Mouse (Mus musculus): ENCODE data around the gene Pex5l. TPM values are rescaled to one million over a fixed set of nuclear protein-coding genes. Genes with fewer than 3 reads are reported as not detected.

The Pex5l gene
- total RNA-seq, 2 experiments from 2014 or later: 246 to 268 TPM

GRCm38 (mm10) chr3:33061428-33061827 is 81.6 kb downstream of the Pex5l start:
- Histone ChIP-seq H3K4me3 (no peak overlapping the region), H3K27ac (peak overlapping the region; percentile 45; the same call in 1 of the 2 replicates)
- no peak for TF ChIP-seq CTCF (IDR thresholded peaks at IDR 0.05)
- no peak for DNase-seq (ENCODE audit: extremely low spot score in 1 of 2, low spot score in 2 of 2)
- intact Hi-C loops (cut with DNase I): loop anchor here (5.0 kb wide), 1 partner anchor 81 kb away; the partner anchor contains the start of gene Pex5l

DNA sequence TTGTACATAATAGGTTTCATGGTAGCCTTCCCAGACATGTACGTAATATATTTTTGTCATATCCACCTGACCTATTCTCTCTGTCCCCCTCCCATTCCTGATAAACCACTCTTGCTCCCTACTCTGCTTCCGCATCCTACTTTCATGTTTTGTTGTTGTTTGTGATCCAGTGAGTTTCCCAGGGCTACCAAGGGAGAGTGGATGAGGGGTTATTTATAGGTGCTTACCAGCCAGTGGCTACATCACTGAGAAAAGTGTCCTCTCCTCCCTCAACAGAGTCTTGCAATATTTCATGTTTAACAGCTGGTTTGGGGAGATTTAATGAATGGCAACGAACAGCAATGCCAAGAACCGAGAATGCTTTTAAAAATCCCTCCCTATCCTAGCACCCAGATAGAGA is 82.0 kb downstream of the Pex5l start:
- Histone ChIP-seq H3K27ac (peak overlapping the region; percentile 45; the same call in 1 of the 2 replicates), H3K4me3 (no peak overlapping the region)
- no peak for DNase-seq (ENCODE audit: extremely low spot score in 1 of 2, low spot score in 2 of 2)
- TF ChIP-seq CTCF (IDR thresholded peaks at IDR 0.05): no peak
- intact Hi-C loops (cut with DNase I): loop anchor here (5.0 kb wide), 1 partner anchor 81 kb away; the partner anchor contains the start of gene Pex5l

DNA sequence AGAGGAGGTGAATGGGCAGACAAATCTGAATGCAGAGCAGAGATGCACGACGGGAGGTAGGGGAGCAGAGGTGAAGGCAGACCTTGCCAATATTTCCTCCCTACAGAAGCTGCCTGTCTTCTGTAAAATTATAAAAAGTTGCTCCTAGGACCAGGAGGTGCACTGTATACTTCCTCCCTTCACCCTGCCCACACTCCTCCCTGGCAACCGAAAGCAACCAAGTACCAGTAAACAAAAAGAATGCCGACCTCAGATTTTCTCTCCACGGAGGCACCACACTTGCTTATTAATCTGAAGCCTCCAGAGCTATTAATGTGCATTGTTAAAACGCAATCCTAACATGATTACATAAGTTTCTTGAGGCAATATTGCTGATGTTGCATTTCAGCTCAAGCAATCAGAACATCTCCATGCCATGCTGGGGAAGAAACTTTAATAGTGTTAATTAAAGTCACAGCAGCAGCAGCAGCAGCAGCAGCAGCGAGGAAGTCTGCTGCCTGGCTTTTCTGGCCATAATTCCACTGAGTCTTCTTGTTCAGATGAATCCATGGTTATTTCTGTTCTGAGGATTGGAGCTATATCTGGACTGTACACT is 82.6 kb downstream of the Pex5l start:
- Histone ChIP-seq H3K27ac (peak overlapping the region; percentile 45; the same call in 1 of the 2 replicates), H3K4me3 (no peak overlapping the region)
- intact Hi-C loops (cut with DNase I): loop anchor here (5.0 kb wide), 1 partner anchor 82 kb away; the partner anchor contains the start of gene Pex5l
- TF ChIP-seq CTCF (IDR thresholded peaks at IDR 0.05): no peak
- DNase-seq (ENCODE audit: extremely low spot score in 1 of 2, low spot score in 2 of 2): no peak

DNA sequence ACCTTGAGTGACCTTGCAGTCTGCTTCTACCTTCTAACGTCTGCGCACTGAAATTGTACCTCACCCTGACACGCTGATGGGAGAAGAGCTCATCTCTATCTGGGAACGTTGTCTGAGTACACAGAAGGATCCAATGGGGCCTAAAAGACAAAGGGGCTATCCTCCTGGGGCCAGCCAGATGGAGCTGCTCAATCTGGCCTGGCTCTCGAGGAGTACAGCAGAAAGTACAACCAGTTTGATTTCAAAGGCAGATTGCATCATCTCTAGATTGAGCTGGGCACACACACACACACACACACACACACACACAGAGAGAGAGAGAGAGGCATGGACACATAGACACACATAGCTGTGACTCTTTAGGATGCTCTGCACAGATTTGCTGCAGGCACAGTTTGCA is 94.7 kb downstream of the Pex5l start:
- intact Hi-C loops (cut with DNase I): loop anchor here (10.0 kb wide), 1 partner anchor 256 kb away; no protein-coding TSS in a partner anchor
- TF ChIP-seq CTCF (IDR thresholded peaks at IDR 0.05): no peak
- H3K27ac ChIP-seq: peak overlapping the region; percentile 61; the same call in 1 of the 2 replicates
- DNase-seq (ENCODE audit: extremely low spot score in 1 of 2, low spot score in 2 of 2): no peak
- no peak overlapping the region for H3K4me3 ChIP-seq

GRCm38 (mm10) chr3:33044799-33045106 is 98.3 kb downstream of the Pex5l start:
- Histone ChIP-seq H3K27ac (no peak overlapping the region), H3K4me3 (no peak overlapping the region)
- DNase-seq (ENCODE audit: extremely low spot score in 1 of 2, low spot score in 2 of 2): no peak
- intact Hi-C loops (cut with DNase I): loop anchor here (5.0 to 10.0 kb wide), 3 partner anchors 98 to 743 kb away; partner anchors contain the start of gene Pex5l
- no peak for TF ChIP-seq CTCF (IDR thresholded peaks at IDR 0.05)

DNA sequence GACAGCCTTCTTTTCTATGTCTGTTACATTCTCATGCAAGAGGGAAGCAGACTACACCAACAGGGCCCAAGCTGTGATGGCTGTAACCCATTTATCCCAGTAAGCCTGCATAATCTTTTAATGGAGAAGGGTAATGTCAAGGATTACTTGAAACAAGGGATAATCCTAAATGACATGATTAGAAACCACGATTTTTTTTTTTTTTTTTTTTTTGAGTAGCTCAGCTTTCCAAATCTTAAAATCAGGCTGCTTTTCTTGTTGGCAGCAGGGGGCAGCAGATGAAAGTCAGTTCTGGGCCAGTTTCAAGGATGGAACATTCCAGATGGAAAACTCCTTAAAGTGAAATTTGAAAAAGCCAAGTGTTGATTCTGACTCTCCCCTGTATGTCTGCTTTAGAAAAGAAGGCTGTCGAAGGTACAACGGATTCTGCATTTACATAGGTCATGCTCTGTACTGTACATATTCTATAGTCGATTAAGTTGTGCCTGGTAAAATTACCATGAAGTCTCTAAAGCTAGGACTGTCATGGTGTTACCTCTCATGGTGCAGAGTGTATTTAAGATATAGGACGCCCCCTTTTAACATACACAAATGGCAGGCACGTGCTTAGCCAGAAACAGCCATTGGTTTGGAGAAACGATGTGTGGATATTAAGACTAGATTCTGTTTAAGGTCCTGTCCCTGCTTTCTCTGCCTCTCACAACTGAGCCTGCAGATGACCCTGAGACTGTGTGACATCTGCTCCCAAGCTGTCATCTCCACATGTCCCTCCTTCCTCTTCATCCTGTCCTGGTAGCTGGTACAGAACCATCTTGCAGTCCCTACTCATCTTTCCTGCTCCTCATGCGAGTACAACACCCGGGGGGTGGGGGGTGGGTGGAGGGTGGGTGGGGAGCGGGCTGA is 98.9 kb downstream of the Pex5l start:
- DNase-seq (ENCODE audit: extremely low spot score in 1 of 2, low spot score in 2 of 2): no peak
- peak; percentile 57 for TF ChIP-seq CTCF (IDR thresholded peaks at IDR 0.05)
- H3K4me3 ChIP-seq: no peak overlapping the region
- intact Hi-C loops (cut with DNase I): loop anchor here (5.0 to 10.0 kb wide), 3 partner anchors 98 to 743 kb away; partner anchors contain the start of gene Pex5l
- H3K27ac ChIP-seq: no peak overlapping the region

- no peak overlapping the region for H3K27ac ChIP-seq
- TF ChIP-seq CTCF (IDR thresholded peaks at IDR 0.05): no peak
- H3K4me3 ChIP-seq: no peak overlapping the region
- no peak for DNase-seq (ENCODE audit: extremely low spot score in 1 of 2, low spot score in 2 of 2)
- intact Hi-C loops (cut with DNase I): no loop called here
Measured at GRCm38 (mm10) chr3:33024566-33024965, 118.5 kb downstream of the Pex5l start.

GRCm38 (mm10) chr3:33003901-33004300 is 139.1 kb downstream of the Pex5l start:
- intact Hi-C loops (cut with DNase I): no loop called here
- Histone ChIP-seq H3K4me3 (no peak overlapping the region), H3K27ac (no peak overlapping the region)
- no peak for TF ChIP-seq CTCF (IDR thresholded peaks at IDR 0.05)
- DNase-seq (ENCODE audit: extremely low spot score in 1 of 2, low spot score in 2 of 2): no peak

GRCm38 (mm10) chr3:33001769-33002168 is 141.3 kb downstream of the Pex5l start:
- no peak for TF ChIP-seq CTCF (IDR thresholded peaks at IDR 0.05)
- Histone ChIP-seq H3K4me3 (no peak overlapping the region), H3K27ac (no peak overlapping the region)
- DNase-seq (ENCODE audit: extremely low spot score in 1 of 2, low spot score in 2 of 2): no peak
- intact Hi-C loops (cut with DNase I): no loop called here

- intact Hi-C loops (cut with DNase I): no loop called here
- no peak for DNase-seq (ENCODE audit: extremely low spot score in 1 of 2, low spot score in 2 of 2)
- TF ChIP-seq CTCF (IDR thresholded peaks at IDR 0.05): no peak
Measured at GRCm38 (mm10) chr3:33000383-33001015, 142.5 kb downstream of the Pex5l start.

DNA sequence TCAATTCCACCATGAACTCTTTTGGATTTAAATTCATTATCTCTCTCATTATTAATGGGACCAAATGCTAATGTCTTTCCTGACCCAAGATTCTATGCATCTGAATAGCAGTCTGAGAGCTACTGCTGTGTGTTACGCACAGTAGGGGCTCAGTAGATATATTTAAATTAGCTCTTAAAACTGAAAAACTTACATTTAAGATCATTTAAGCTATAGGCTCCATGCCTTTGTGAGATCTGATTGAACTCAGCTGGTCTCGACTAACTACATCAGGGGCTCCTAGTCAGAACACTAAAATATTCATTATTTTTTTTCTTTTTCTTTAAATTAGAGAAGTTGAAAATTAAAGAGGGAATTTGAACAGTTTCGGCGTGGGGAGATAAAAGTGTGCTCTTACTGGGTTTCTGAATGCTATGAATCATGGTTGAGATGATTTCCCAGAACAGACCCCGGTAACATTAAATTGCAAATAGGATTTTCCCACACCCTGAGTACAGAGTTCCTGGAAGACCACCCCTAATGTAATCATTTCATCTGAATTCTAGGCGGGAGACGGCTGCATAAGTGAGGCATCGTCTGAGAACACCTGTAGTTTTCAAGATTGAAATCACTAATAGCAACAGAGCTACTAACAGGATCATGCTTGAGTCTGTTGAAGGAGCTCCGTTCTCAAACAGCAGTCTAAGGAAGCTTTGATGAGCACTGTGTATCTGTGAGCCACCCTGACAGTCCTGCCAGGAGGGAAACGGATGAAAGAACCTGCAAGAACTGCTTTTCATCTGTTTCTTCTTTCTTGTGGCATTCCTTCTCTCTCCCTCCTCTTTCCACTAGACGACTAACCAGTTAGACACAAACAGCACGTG is 151.1 kb downstream of the Pex5l start:
- no peak overlapping the region for H3K27ac ChIP-seq
- no peak overlapping the region for H3K4me3 ChIP-seq
- intact Hi-C loops (cut with DNase I): no loop called here
- no peak for DNase-seq (ENCODE audit: extremely low spot score in 1 of 2, low spot score in 2 of 2)
- no peak for TF ChIP-seq CTCF (IDR thresholded peaks at IDR 0.05)

More at GRCm38 (mm10) chr3:33000383-33001015, 142.5 kb downstream of the Pex5l start:
- peak overlapping the region; percentile 40 for H3K27ac ChIP-seq
- H3K4me3 ChIP-seq: no peak overlapping the region
